Mouse (Mus musculus) neural tube, embryonic 13.5 days (tissue): Measurements from ENCODE around the gene Tnfrsf13c. TPM values are rescaled to one million over a fixed set of nuclear protein-coding genes. Genes with fewer than 3 reads are reported as not detected.

Experiments used
- microRNA counts: library from miRNA; unstranded; fragments of <30 nt; microRNA quantifications from one replicate; lab custom pipeline; 2016
- microRNA-seq: library from miRNA; unstranded; fragments of <30 nt; microRNA quantifications from one replicate; pipeline ENCODE4, GENCODE M21; 2016
- polyA plus RNA-seq: library from polyadenylated mRNA; unstranded; fragments of >200 nt; fragmentation: Nextera tagmentation; extraction: Ambion mirVana; gene quantifications from 2 replicates; pipeline ENCODE4 v1.2.1, GENCODE M21; 2015

The Tnfrsf13c gene
- polyA plus RNA-seq, 1 experiment from 2014 or later: 0.13 TPM

MicroRNAs within 50 kb of the gene (microRNA counts, 519-probe panel; counts per million panel counts)
- microRNA mmu-miR-33 (lab: Ali Mortazavi, UCI): 2,937 counts per million, percentile 32 among the panel's probes with 10 or more counts

Small RNAs within 50 kb of the gene (microRNA-seq; reads per million reads assigned to microRNA genes)
- 65.9 reads per million, percentile 50 among the genes with 10 or more reads in this experiment for gene Mir33

Other genes starting within 250 kb of the Tnfrsf13c start
- not detected in 2 replicates for gene 1700029P11Rik, start 243.8 kb downstream of the Tnfrsf13c start, polyA plus RNA-seq
- 45.0 and 46.7 TPM in 2 replicates for gene Xrcc6, start 236.5 kb downstream of the Tnfrsf13c start, polyA plus RNA-seq
- 43.4 and 46.2 TPM in 2 replicates for gene Desi1, start 190.5 kb downstream of the Tnfrsf13c start, polyA plus RNA-seq
- 230 and 245 TPM in 2 replicates for gene Snu13, start 176.8 kb downstream of the Tnfrsf13c start, polyA plus RNA-seq
- gene 4930407I10Rik, start 165.2 kb downstream of the Tnfrsf13c start, polyA plus RNA-seq: not detected in 2 replicates
- gene Mei1, start 154.4 kb downstream of the Tnfrsf13c start, polyA plus RNA-seq: 0.04 TPM in 1 of 2 replicates, not detected in the other
- gene Ccdc134, start 96.4 kb downstream of the Tnfrsf13c start, polyA plus RNA-seq: 13.0 and 14.7 TPM in 2 replicates
- gene Srebf2, start 77.2 kb downstream of the Tnfrsf13c start, polyA plus RNA-seq: 184 and 189 TPM in 2 replicates
- gene Shisa8, start 11.6 kb downstream of the Tnfrsf13c start, polyA plus RNA-seq: 0.72 and 0.82 TPM in 2 replicates
- gene Cenpm, start 20.4 kb upstream of the Tnfrsf13c start, polyA plus RNA-seq: 15.2 and 16.5 TPM in 2 replicates
- 7.8 and 7.9 TPM in 2 replicates for gene 1500009C09Rik, start 28.0 kb upstream of the Tnfrsf13c start, polyA plus RNA-seq
- 359 and 361 TPM in 2 replicates for gene Sept3, start 50.5 kb upstream of the Tnfrsf13c start, polyA plus RNA-seq
- gene Wbp2nl, start 74.6 kb upstream of the Tnfrsf13c start, polyA plus RNA-seq: not detected in 2 replicates
- gene Naga, start 114.6 kb upstream of the Tnfrsf13c start, polyA plus RNA-seq: 26.5 and 33.4 TPM in 2 replicates
- 3.0 and 3.7 TPM in 2 replicates for gene Pheta2, start 114.6 kb upstream of the Tnfrsf13c start, polyA plus RNA-seq
- gene Smdt1, start 114.6 kb upstream of the Tnfrsf13c start, polyA plus RNA-seq: 383 and 401 TPM in 2 replicates
- gene Ndufa6, start 130.0 kb upstream of the Tnfrsf13c start, polyA plus RNA-seq: 343 and 383 TPM in 2 replicates
- gene Cyp2d22, start 155.9 kb upstream of the Tnfrsf13c start, polyA plus RNA-seq: 1.5 and 3.5 TPM in 2 replicates
- not detected in 2 replicates for gene Cyp2d11, start 169.7 kb upstream of the Tnfrsf13c start, polyA plus RNA-seq
- not detected in 2 replicates for gene Cyp2d10, start 182.8 kb upstream of the Tnfrsf13c start, polyA plus RNA-seq
- gene Cyp2d9, start 209.1 kb upstream of the Tnfrsf13c start, polyA plus RNA-seq: not detected in 2 replicates